Mouse (Mus musculus) liver, adult 2 months (tissue): Measurements from ENCODE around the gene Rbfox3.

ENCODE experiments used
- CTCF ChIP-seq: fragments of 200-500 bp; IDR thresholded peaks from 2 replicates; pipeline ENCODE4 v1.5.1; 2011; ENCODE audit warnings: low read depth, low read length, control low read depth
- POLR2A ChIP-seq: fragments of 200-500 bp; IDR thresholded peaks from 2 replicates; pipeline ENCODE4 v1.6.1; 2011; ENCODE audit warnings: low read length, control low read depth; ENCODE audit not compliant: insufficient read depth; ENCODE audit errors: extremely low read depth

DNA sequence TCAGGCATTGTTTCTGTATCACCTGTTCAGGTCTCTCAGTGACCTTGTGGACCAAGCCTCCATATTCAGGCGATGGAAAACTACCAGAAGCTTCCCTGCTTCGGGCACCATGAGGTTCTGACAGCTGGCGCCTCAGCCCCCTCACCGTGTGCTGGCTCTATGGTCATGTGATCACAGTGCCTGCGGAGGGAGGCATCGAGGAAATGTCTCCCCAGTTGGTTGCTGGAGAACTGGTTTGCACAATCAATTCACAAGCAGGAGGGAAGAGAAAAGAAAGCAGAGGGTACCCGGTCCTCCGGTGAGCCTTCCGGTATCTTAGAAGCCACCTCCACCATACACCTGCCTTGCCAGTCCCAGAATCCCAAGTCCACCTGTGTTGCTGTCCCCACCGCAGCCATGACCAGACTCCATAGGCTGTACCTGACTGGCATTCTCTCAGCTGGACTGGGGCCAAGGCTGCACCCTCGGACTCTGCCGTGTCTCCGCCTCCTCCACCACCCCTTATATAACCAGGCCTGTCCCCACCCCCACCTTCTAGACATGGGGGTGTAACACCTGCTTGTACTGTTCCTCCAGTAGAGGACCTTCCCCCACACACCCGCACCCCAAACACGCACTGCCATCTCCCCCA, 49.5 kb downstream of the Rbfox3 start:
- no peak for TF ChIP-seq POLR2A
- TF ChIP-seq CTCF = no peak
